Mouse (Mus musculus): ENCODE measurements around the gene Csn3.

Gene Csn3

GRCm38 (mm10) chr5:87925372-87925771 is at the start of gene Csn3:
TSS of gene Csn3 (plus strand) at chr5:87925579.
- DNase-seq, result no peak

- no peak for DNase-seq
Observed at GRCm38 (mm10) chr5:87884729-87885128, 40.6 kb upstream of the Csn3 start, which contains the start of gene Odam. TSS of gene Odam (plus strand) at chr5:87885029.

GRCm38 (mm10) chr5:87931603-87932002 is 6.2 kb downstream of the Csn3 start:
- no peak for DNase-seq

GRCm38 (mm10) chr5:87940752-87941151 is 15.4 kb downstream of the Csn3 start:
- DNase-seq, result no peak

GRCm38 (mm10) chr5:87942515-87942914 is 17.1 kb downstream of the Csn3 start:
- DNase-seq, result no peak

- DNase-seq, result no peak
Observed at GRCm38 (mm10) chr5:87951836-87952235, 26.5 kb downstream of the Csn3 start.

GRCm38 (mm10) chr5:87969201-87969600 is 43.8 kb downstream of the Csn3 start, which contains the start of the genes 2310003L06Rik and Gm28434:
TSS of gene 2310003L06Rik (plus strand) at chr5:87969459.
TSS of gene Gm28434 (plus strand) at chr5:87969517.
- DNase-seq, result no peak

GRCm38 (mm10) chr5:87979139-87979538 is 53.8 kb downstream of the Csn3 start, which contains the start of gene Cabs1:
TSS of gene Cabs1 (plus strand) at chr5:87979439.
- DNase-seq, result no peak
